Mouse (Mus musculus): ENCODE data around the gene Pigr. TPM values are rescaled to one million over a fixed set of nuclear protein-coding genes. Genes with fewer than 3 reads are reported as not detected.

Gene Pigr
- polyA plus RNA-seq, 1 experiment from 2014 or later = 0.48 TPM

DNA sequence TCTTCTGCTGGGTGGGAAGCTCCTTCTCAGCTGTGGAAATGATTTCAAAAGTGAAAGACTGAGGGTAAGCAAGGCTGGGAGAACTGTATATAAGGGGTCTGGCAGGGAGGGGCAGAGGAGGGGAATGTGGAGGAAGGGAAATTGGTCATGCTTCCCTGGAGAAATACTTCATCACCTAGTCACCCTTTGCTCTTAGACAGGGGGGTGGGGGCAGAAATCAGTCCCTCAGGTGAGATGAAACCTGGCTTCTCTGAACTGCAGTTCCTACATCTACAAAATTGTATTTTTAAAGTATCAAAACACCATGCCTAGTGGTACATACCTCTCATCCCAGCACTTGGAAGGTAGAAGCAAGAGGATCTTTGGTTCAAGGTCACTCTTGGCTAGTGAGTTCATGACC, 60.9 kb downstream of the Pigr start, which contains the start of gene Il24:
TSS of gene Il24 (minus strand) at position 101 of the 400 bp plus-strand sequence.
- Histone ChIP-seq H3K27ac (ENCODE audit: low read length) (no peak within 1 kb of the TSS), H3K4me3 (ENCODE audit: low read depth, low read length) (no peak within 1 kb of the TSS), H3K4me2 (ENCODE audit: low read depth, low read length) (no peak within 1 kb of the TSS), H3K4me1 (ENCODE audit: control insufficient read depth, low read depth, low read length) (no peaks in the 10 kb centered on the region), H3K36me3 (ENCODE audit: control insufficient read depth, insufficient read depth) (no peaks in the 10 kb centered on the region), H3K9ac (ENCODE audit: low read depth, low read length) (no peak within 1 kb of the TSS), H3K9me3 (replicated peaks; ENCODE audit: control insufficient read depth, low read length) (no peaks in the 10 kb centered on the region), H3K27me3 (ENCODE audit: control insufficient read depth, insufficient read depth, low read depth, low read length) (no peaks in the 10 kb centered on the region)
- no peak for ATAC-seq (ENCODE audit: low read depth)

DNA sequence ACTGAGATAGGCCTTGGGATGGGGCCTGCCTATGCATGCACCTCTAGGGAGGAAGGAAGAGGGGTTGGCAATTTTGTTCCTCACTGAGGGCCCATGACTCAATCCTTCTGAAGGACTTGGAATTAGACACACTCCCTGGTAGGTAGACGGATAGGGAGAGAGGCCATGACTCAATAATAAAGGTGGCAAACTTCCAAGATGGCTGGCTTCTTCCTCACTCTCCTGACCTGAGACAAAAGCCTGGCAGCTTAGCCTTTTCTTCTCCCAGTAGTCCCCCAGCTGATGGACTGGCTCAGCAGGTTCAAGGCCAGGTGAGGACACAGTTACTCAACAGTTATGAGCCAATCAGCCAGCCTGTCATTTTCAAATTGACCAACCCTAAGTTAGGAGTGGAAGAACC, 66.0 kb downstream of the Pigr start:
- Histone ChIP-seq H3K4me1 (ENCODE audit: control insufficient read depth, low read depth, low read length) (no peaks in the 10 kb centered on the region), H3K4me3 (ENCODE audit: low read depth, low read length) (no peak overlapping the region), H3K9ac (ENCODE audit: low read depth, low read length) (no peak overlapping the region), H3K27ac (ENCODE audit: low read length) (no peak overlapping the region), H3K9me3 (replicated peaks; ENCODE audit: control insufficient read depth, low read length) (no peaks in the 10 kb centered on the region), H3K4me2 (ENCODE audit: low read depth, low read length) (no peak overlapping the region), H3K27me3 (ENCODE audit: control insufficient read depth, insufficient read depth, low read depth, low read length) (no peaks in the 10 kb centered on the region), H3K36me3 (ENCODE audit: control insufficient read depth, insufficient read depth) (no peaks in the 10 kb centered on the region)
- WGBS (ENCODE audit: insufficient replicate concordance) = 52% methylated on average over 1 of the region's 1 CpGs
- no peak for ATAC-seq (ENCODE audit: low read depth)

DNA sequence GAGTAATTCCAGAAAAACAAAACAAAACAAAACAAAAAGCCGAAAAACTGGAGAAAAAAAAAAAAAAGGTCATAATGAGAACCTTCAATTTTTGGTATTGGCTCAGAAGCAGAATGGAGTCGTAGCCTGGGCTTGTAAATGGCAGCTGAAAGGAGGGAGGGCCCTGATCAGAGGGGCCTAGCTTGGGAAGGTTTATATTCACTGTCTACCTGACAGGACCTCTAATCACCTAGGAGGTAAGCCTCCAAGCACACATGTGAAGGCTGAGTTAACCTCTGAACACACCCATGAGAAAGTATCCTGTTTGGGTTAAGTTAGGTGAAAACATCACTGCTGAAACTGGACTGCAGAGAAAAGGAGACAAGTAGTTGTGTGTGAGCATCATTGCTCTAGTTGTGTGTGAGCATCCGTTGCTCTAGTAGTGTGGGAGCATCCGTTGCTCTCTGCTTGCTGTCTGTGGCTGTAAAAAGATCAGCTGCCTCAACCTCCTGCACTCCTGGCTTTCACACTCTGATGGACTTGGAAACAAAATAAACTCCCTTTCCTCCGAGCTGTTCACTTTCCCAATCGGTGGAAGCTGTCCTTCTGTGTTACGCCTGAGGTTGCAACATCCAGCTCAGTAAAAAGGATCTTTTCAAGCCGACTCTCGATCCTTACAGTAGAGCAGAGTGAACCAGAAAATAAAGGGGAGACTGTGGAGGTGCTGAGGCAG, 67.0 kb downstream of the Pigr start:
- no peaks in the 10 kb centered on the region for H3K4me1 ChIP-seq (ENCODE audit: control insufficient read depth, low read depth, low read length)
- no peak overlapping the region for H3K4me3 ChIP-seq (ENCODE audit: low read depth, low read length)
- no peak for ATAC-seq (ENCODE audit: low read depth)
- no peaks in the 10 kb centered on the region for H3K36me3 ChIP-seq (ENCODE audit: control insufficient read depth, insufficient read depth)
- H3K9me3 ChIP-seq (replicated peaks; ENCODE audit: control insufficient read depth, low read length) = no peaks in the 10 kb centered on the region
- no peak overlapping the region for H3K27ac ChIP-seq (ENCODE audit: low read length)
- no peak overlapping the region for H3K9ac ChIP-seq (ENCODE audit: low read depth, low read length)
- 54% methylated on average over 9 of the region's 9 CpGs for WGBS (ENCODE audit: insufficient replicate concordance)
- H3K4me2 ChIP-seq (ENCODE audit: low read depth, low read length) = no peak overlapping the region
- no peaks in the 10 kb centered on the region for H3K27me3 ChIP-seq (ENCODE audit: control insufficient read depth, insufficient read depth, low read depth, low read length)

DNA sequence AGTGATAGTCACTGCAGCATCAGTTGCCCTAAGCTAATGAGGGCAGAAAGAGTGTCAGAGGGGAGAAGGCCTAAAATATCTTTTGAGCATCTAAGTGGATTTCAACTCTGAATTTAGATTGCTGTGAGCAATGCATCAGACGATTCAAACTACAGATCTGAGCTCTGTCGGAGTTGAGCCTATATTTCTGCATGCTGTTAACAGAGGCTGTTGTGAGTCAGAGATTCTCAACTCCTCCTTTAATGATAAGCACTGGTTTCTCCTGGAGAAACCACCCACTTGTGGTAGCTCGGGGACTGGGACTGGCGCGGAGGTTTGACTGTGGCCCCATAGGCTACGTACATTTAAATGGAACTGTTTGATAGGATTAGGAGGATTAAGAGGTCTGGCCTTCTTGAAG, 68.0 kb downstream of the Pigr start:
- H3K27ac ChIP-seq (ENCODE audit: low read length) = no peak overlapping the region
- H3K9ac ChIP-seq (ENCODE audit: low read depth, low read length) = no peak overlapping the region
- no peaks in the 10 kb centered on the region for H3K9me3 ChIP-seq (replicated peaks; ENCODE audit: control insufficient read depth, low read length)
- no peak overlapping the region for H3K4me2 ChIP-seq (ENCODE audit: low read depth, low read length)
- H3K27me3 ChIP-seq (ENCODE audit: control insufficient read depth, insufficient read depth, low read depth, low read length) = no peaks in the 10 kb centered on the region
- H3K36me3 ChIP-seq (ENCODE audit: control insufficient read depth, insufficient read depth) = no peaks in the 10 kb centered on the region
- H3K4me1 ChIP-seq (ENCODE audit: control insufficient read depth, low read depth, low read length) = no peaks in the 10 kb centered on the region
- ATAC-seq (ENCODE audit: low read depth) = no peak
- no peak overlapping the region for H3K4me3 ChIP-seq (ENCODE audit: low read depth, low read length)
- WGBS (ENCODE audit: insufficient replicate concordance) = 52% methylated on average over 6 of the region's 6 CpGs

Other genes with a start within 250 kb of the Pigr start
- gene Zp3r, start 197.1 kb upstream of the Pigr start, polyA plus RNA-seq (2015; fragmentation: Nextera tagmentation; extraction: Ambion mirVana) = not detected in 2 replicates
- 5.2 and 5.3 TPM in 2 replicates for gene C4bp, start 165.1 kb upstream of the Pigr start, polyA plus RNA-seq (2015; fragmentation: Nextera tagmentation; extraction: Ambion mirVana)
- not detected in 2 replicates for gene Gm29427, start 110.9 kb upstream of the Pigr start, polyA plus RNA-seq (2015; fragmentation: Nextera tagmentation; extraction: Ambion mirVana)
- gene Yod1, start 109.4 kb upstream of the Pigr start, polyA plus RNA-seq (2015; fragmentation: Nextera tagmentation; extraction: Ambion mirVana) = 40.7 and 43.1 TPM in 2 replicates
- gene Pfkfb2, start 97.4 kb upstream of the Pigr start, polyA plus RNA-seq (2015; fragmentation: Nextera tagmentation; extraction: Ambion mirVana) = 5.1 and 5.2 TPM in 2 replicates
- gene AA986860, start 94.7 kb upstream of the Pigr start, polyA plus RNA-seq (2015; fragmentation: Nextera tagmentation; extraction: Ambion mirVana) = 6.2 and 7.3 TPM in 2 replicates
- gene Fcamr, start 25.8 kb upstream of the Pigr start, polyA plus RNA-seq (2015; fragmentation: Nextera tagmentation; extraction: Ambion mirVana) = not detected in 2 replicates
- not detected in 2 replicates for gene Fcmr, start 39.0 kb downstream of the Pigr start, polyA plus RNA-seq (2015; fragmentation: Nextera tagmentation; extraction: Ambion mirVana)
- not detected in 2 replicates for gene Il24, start 60.8 kb downstream of the Pigr start, polyA plus RNA-seq (2015; fragmentation: Nextera tagmentation; extraction: Ambion mirVana)
- gene Il20, start 84.8 kb downstream of the Pigr start, polyA plus RNA-seq (2015; fragmentation: Nextera tagmentation; extraction: Ambion mirVana) = not detected in 2 replicates
- not detected in 2 replicates for gene Il19, start 113.4 kb downstream of the Pigr start, polyA plus RNA-seq (2015; fragmentation: Nextera tagmentation; extraction: Ambion mirVana)
- not detected in 2 replicates for gene Il10, start 193.2 kb downstream of the Pigr start, polyA plus RNA-seq (2015; fragmentation: Nextera tagmentation; extraction: Ambion mirVana)

Data from liver, embryonic 16.5 days (tissue).